Mouse (Mus musculus) bone marrow, adult 2 months (tissue): ENCODE data around the gene C1ql1.

Source experiments
- CTCF ChIP-seq: fragments of 200-500 bp; IDR thresholded peaks from 2 replicates; pipeline ENCODE4 v1.5.1; 2011; ENCODE audit warnings: low read length, control low read depth; ENCODE audit not compliant: control insufficient read depth, insufficient read depth
- POLR2A ChIP-seq: fragments of 200-500 bp; IDR thresholded peaks from 2 replicates; pipeline ENCODE4 v1.6.1; 2011; ENCODE audit warnings: low read depth, mild to moderate bottlenecking, control low read depth, low read length, borderline replicate concordance; ENCODE audit not compliant: control insufficient read depth

DNA sequence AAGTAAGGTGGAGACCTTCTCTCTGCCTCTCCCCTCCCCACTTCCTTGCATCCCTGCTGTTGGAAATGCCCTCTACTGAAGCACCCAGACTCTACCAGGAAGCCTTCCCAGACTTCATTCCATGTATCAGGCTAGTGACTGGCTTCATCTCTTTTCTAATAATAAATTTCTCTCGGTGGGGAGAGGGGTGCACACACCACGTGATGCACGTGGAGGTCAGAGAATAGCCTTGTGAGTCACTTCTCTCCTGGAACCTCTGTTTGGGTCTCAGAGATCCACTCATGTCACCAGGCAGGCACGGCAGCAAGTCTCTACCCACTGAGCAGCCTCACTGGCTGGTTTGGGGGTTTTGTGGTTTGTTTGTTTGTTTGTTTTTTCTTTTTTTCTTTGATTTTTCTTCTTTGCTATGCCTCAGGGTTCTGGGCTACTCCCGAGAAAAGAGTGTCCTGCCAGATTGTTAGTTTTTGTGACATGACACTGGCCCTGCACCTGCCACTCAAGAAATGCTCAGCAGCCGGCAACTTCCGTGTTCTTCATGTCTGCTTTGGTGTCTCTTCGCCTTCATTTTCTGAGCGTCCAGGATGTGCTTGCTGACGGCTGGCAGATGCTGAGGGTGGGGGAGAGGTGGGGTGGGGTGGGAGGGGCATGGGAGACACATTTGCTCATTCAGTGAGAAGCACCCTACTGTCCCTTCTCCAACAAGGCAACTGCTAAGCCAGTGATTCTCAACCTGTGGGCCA, 34.8 kb upstream of the C1ql1 start:
- TF ChIP-seq POLR2A, result no peak
- no peak for TF ChIP-seq CTCF
